Mouse (Mus musculus): ENCODE data around the gene Meltf.
"Not testable (repeated sequence)": the region's sequence is repeated elsewhere in the genome, so short reads cannot be mapped to it uniquely, and the experiment has no call there.

Meltf gene

DNA sequence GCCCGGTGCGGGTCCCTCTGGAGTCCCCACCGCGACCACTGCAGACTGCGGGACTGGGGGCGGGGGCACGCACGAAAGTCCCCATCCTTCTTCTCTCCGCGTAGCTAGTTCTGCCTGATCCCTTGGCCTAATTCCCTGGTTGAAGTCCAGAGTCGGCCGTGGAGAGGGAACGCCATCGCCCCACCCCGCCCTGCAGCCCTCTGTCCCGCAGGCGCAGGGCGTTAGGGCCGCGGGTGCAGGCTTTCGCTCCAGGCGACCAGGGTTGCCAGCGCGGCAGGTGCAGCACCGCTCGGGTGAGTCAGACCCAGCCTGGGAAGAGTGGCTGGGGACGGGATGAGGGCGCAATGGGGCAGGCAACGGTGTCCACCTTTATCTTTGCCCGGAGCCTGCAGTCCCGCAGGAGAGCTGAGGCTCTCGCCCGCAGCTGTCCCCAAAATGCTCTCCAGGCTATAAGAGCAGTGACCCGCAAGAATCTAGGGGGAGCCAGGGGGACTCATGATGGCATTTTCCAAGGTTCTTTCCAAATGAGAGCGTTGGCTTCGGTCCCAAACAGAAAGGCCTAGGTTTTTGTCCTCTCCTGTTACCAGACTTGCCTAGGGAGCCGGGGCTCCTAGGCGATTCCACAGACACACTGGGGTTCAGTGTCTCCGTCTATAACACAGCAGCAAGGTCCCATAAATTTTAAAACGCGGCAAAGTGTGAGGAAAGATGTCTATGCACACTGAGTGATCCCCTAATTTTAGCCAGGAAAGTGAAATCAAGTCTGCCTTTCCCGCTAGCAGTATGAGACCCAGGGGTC is 55.3 kb downstream of the Meltf start, which contains the start of gene Pigz:
TSS of gene Pigz (plus strand) at position 101 of the 799 bp plus-strand sequence.
- intact Hi-C loops (cut with DNase I), result no loop called here

DNA sequence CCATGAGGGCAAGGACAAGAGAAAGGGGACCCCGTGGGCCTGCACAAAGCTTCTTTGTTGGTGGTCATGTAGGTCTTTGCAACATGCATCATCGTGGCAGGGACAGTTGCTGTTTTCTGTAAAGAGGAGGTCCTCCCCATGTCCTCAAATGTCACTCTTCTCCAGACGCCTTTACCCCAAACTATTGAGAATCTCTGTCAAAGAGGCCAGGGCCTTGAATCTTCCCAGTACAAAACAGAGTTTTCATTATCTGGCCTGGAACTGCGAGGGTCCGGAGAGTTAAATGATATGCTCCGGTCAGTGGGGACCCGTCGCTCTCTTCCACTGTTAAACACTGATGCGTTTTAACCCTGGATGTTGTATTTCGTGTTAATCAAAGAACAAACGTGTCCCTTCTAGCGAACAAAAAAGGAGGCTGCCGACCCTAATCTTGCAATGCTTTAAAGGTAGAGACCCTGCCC is 56.0 kb downstream of the Meltf start:
- intact Hi-C loops (cut with DNase I), result no loop called here

DNA sequence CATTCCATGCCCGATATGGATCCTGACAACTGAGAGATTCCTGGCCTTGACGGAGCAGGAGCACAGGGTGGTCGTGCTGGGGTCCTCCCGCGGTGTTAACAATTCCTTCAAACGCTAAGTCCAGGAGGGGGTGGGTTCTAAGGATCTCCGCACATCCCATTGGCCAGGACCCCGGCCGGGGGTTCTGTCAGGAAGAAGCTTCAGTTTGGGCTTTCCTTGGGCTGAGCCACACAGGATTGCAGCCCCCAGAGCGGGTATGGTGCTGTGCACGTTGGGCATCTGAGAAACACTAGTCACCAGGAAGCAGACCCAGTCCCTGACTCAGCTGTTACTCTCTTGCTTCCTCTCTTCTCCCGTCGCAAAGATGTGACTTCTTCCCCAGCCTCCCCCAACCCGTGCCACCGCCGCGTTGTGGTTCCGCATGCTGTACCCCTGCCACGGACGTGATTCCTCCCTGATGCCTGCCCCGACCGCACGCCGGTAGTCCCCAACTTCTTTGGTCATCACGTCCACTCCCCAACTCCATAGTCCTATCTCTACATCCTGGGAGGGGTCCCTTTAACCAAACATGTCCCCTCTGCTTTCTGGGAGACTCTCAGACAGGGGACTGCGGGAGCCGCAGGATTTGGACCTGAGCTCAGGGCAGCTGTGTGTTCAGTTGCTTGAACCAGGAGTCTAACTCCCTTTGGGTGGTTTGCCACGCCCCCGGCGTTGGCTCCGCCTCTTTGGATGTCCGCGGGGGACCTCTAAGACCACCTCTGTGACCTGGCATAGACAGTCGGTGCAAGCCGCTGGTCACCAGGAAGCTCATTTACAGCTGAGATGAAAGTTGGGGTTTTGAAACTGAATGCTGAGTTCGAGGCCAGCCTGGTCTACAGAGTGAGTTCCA is 56.7 kb downstream of the Meltf start:
- intact Hi-C loops (cut with DNase I), result no loop called here

DNA sequence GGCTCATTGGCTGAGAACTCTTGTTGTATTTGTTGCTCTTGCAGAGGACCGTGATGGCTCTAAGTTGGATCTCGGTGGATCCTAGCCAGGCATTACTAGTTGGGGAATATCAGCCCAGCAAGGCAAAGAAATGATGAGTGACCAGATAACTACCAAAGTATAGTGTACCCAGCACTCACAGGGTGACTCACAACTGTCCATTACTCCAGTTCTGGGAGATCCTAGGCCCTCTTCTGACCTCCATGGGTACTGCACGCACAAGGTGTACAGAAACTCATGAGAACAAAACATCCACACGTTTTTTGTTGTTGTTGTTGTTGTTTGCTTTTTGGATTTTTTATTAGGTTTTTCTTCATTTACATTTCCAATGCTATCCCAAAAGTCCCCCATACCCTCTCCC is 58.0 kb downstream of the Meltf start:
- intact Hi-C loops (cut with DNase I), result no loop called here

DNA sequence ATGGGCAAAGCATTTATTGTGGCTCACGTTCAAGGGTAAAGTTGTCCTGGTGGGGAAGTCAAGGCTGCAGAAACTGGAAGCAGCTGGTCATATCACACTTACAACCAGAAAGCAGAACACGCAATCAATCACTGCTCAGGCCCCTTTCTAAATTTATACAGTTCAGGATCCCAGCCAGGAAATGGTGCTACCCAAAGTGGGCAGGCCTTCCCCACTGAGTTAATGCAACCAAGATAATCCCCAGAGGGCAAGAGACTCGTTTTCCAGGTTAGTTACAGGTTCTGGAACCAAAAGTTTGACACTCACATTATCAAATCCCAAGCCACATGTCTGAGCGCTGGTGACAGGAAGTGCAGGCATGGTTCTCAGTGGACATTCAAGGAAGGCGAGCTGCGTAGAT is 60.2 kb downstream of the Meltf start:
- intact Hi-C loops (cut with DNase I), result no loop called here

DNA sequence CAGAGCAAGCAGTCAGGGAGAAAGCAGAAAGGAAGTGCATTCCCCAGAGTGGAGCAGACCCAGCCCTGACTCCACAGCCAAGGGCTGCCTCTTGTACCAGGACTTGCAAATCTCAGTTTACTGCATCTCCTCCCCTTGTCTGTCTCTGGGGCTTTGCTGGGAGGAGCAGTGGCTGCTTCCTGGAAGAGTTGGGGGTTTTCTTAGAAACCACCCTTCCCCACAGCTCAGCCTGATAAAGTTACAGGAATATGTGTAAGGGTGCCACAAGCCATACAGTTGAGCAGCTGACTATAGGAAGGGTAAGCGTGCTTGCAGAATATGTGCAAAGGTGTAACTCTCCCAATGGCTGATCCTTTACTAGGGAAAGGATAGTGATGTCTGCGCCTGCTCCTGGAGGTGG is 62.0 kb downstream of the Meltf start:
- intact Hi-C loops (cut with DNase I), result no loop called here

DNA sequence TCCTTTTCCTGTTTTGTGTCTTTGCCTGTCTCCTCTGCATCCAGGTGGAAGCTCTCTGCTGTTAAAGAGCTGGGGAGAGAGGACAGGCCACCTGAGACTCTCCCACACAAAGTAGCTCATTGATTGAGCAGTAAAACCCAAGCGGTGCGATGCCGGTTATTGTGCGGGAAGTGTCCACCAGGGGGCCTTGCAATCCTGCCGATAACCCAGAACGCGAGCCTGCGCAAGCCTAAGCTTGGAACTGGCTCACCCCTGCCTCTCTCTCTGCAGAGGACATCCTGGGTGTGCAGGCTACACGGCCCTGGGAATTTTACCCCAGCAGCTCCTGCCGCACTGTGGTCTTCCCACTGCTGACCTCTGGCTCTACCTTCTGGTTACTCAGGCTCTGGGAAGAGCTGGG is 65.4 kb downstream of the Meltf start:
- intact Hi-C loops (cut with DNase I), result no loop called here

DNA sequence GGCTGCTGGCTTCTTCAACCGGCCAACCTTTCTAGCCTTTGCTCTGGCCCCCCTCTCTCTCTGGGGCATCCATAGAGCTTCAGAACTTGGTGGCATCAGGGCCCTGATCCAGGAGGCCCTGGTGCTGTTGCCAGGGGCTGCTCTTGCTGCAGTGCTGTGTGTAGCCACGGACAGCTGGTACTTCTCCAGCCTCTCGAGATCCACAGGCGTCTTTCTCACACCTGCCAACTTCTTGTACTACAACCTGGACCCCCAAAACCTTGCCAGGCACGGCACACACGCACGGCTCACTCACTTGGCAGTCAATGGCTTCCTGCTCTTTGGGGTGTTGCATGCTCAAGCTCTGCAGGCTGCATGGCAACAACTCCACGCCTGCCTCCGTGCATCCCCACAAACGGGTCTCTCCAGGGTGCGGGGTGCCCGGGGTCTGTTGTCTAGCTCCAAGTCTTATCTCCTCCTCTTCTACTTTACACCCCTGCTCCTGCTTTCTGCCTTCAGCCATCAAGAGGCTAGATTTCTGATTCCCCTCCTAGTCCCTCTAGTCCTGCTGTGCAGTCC is 66.2 kb downstream of the Meltf start:
- intact Hi-C loops (cut with DNase I), result no loop called here

DNA sequence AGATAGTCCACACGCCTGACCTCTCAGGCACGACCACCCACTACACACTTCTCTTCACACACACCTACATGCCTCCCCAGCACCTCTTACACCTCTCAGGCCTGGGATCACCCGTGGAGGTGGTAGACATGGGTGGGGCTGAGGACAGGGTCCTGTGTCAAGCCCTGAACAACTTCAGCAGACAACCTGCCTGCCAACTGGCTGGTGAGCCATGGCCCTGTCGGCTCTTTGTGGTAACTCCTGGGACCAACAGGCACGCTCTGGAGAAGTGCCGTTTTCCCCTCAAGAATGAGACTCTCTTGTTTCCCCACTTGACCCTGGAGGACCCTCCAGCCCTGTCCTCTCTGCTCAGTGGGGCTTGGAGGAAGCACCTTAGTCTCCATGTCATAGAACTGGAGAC is 66.8 kb downstream of the Meltf start:
- intact Hi-C loops (cut with DNase I), result no loop called here

DNA sequence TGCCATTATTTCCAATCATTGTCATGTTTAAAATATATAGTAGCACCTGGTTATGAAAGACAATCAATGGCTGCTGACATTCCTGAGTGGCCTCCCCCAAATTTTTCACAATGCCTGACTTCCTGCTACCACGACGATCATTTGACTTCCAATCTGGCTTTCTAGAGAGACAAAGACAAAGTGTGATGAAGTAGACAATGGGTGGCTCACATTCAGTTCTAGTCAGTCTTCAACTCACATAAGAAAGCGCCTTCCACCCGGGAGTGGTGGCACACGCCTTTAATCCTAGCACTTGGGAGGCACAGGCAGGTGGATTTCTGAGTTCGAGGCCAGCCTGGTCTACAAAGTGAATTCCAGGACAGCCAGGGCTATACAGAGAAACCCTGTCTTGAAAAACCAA is 67.4 kb downstream of the Meltf start:
- intact Hi-C loops (cut with DNase I), result not testable (repeated sequence)

DNA sequence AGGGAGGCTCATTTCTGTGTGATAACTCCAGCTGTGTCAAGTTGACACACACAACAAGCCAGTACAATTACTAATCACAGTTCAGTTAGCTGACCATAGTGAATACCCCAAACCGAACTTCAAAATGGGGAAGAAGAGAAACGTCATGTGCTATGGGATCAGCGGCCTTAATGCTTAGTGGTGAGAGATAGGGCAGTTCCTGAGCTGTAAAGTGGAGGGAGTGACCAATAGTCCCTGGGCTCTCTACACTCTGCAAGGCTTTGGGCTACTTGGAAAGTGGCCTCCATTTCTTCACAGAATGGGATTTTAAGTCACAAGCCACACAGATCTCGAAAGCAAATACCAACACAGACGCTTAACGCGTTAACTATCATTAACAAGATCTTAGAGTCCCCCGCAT is 68.7 kb downstream of the Meltf start:
- intact Hi-C loops (cut with DNase I), result no loop called here

DNA sequence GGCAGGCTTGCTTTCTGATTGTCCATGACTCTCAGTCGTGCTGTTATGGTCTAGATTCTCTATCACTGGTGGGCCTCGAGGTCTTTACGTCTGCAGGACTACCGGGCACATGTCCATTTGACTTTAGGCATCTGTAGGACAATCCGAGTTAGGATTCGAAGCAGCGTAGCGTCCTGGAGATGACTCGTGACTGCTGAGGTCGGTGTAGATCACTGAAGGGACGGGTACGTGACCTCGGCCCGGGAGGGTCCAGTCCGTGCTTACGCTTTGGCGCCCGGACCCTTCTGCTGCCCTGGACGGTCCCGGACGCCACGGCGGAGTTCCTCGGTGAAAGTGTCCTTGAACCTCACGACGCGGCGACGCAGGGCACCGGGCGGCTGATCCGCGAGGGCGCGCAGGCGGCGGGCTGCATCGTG is 69.3 kb downstream of the Meltf start:
- intact Hi-C loops (cut with DNase I), result loop anchor here (2.0 kb wide), 1 partner anchor 55 kb away; the partner anchor contains the start of gene Senp5

DNA sequence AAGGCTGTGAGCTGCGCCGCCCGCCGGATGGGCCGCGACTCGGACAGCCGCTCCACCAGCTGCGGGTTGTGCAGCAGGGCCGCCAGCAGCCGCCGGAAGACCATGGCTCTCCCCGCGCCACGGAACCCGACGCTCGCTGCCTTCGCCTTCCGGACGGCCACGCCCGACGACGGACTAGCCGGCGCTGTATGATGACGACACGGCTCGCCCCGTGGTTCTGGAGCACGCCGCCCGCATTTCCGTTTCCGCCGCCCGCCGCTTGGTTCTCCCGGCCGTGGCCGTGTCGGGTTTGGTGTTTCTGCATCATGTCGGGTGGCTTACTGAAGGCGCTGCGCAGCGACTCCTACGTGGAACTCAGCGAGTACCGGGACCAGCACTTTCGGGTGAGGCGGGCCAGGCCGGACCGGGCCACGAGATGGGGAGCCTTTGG is 69.8 kb downstream of the Meltf start, which contains the start of the genes 0610012G03Rik and Ncbp2:
TSS of gene 0610012G03Rik (minus strand) at position 150 of the 430 bp plus-strand sequence.
TSS of gene Ncbp2 (plus strand) at position 169 of the 430 bp plus-strand sequence.
- intact Hi-C loops (cut with DNase I), result loop anchor here (2.0 kb wide), 1 partner anchor 54 kb away; the partner anchor contains the start of gene Senp5
